Mouse (Mus musculus) layer of hippocampus, adult 18-20 months (tissue): ENCODE data around the gene Olfr67. TPM values are rescaled to one million over a fixed set of nuclear protein-coding genes. Genes with fewer than 3 reads are reported as not detected.
"Not testable (repeated sequence)": the region's sequence is repeated elsewhere in the genome, so short reads cannot be mapped to it uniquely, and the experiment has no call there.

ENCODE experiments used
- DNase-seq, 2 experiments: peaks; one replicate each; pipeline ENCODE4 v3.0.0; 2022; ENCODE audit warnings: low spot score in 2 of 2
- total RNA-seq, 2 experiments: library from RNA; stranded (reverse); gene quantifications; 2 replicates each; pipeline ENCODE4 v1.2.3; 2021

Olfr67 gene
- total RNA-seq, 2 experiments from 2014 or later: not detected

DNA sequence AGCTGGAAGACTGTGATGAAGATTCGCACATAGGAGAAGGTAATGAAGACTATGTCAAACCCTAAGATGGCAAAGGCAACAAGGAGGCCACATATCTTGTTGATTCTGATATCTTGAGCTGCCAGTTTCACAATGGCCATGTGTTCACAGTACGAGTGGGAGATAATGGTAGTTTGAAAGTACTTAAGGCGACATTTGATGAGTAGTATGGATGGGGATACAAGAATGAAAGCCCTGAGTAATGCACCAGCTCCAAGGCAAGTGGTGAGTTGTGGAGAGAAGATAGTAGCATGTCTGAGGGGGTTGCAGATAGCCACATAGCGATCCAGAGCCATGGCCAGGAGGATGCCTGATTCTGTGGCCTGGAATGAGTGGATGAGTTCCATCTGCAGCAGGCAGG is 14.0 kb downstream of the Olfr67 start:
- not testable (repeated sequence) for DNase-seq

DNA sequence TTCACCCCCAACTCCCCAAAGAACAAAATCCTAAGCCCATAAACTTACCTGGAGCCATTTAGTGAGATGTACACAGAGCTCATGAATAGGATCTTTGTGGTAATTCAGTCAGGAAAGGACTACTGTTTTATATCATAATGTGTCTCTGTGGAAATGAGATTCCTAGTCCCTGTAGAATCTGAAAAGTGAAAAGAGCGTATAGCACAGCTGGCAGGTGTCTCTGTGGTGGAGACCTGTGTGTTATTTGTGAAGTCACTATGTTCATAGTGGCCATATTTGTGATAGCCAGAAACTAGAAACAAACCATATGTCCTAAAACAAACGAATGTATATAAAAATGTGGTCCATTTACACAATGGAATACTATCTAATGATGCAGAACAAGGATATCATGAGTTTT is 20.1 kb downstream of the Olfr67 start, which contains the start of gene Olfr69:
Gene Olfr69 (minus strand): TSS at position 101 of the 400 bp plus-strand sequence.
- no peak for DNase-seq

DNA sequence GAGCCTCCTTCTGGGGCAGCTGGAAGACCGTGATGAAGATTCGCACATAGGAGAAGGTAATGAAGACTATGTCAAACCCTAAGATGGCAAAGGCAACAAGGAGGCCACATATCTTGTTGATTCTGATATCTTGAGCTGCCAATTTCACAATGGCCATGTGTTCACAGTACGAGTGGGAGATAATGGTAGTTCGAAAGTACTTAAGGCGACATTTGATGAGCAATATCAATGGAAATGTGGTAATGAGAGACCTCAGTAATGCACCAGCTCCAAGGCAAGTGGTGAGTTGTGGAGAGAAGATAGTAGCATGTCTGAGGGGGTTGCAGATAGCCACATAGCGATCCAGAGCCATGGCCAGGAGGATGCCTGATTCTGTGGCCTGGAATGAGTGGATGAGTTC is 23.9 kb downstream of the Olfr67 start:
- DNase-seq: not testable (repeated sequence)

DNA sequence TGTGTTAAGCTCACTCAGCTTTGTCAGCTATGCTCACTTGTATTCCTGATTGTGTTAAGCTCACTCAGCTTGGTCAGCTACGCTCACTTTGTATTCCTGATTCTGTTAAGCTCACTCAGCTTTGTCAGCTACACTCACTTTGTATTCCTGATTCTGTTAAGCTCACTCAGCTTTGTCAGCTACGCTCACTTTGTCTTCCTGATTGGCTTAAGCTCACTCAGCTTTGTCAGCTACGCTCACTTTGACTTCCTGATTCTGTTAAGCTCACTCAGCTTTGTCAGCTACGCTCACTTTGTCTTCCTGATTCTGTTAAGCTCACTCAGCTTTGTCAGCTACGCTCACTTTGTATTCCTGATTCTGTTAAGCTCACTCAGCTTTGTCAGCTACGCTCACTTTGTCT is 29.4 kb downstream of the Olfr67 start:
- DNase-seq: not testable (repeated sequence)

DNA sequence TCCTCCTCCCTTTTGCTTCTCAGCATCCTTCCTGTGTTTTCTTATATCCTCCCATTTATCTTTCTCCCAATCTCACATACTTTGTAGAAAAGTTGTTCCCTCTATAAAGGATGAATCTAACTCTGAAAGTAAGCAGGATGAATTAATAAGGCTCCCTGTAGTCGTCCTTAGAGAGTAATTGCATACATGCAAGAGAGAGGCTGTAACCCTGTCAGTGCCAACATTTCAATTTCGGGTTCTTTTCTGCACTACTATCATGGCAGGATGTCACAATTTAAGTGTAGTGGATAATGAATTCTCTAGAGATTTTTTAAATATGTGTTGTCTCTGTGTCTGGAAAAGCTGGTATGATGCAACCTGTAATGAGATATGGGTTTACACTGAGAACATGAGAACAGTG is 34.4 kb downstream of the Olfr67 start, which contains the start of gene Olfr630:
Gene Olfr630 (minus strand): TSS at position 101 of the 400 bp plus-strand sequence.
- no peak for DNase-seq

DNA sequence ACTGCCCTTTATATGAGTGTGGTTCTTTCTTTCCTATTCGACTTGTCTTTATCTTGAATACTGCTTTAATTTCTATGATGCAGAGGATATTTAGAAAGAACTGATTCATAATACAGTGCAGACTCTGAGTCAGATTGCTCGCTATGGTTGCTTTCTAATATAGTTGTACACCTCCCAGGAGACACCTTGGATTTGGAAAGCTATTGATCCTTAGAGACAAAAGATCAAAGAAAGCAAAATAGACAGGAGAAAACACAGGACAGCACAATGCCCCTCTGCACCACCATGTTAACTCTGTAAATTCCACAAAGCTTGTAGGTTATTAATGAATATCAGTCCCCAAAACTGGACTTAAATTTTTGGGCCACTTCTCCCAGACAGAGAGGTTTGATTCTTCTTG is 46.8 kb downstream of the Olfr67 start, which contains the start of gene Olfr629:
Gene Olfr629 (minus strand): TSS at position 101 of the 400 bp plus-strand sequence.
- DNase-seq: no peak

Other genes with a start within 250 kb of the Olfr67 start
- gene Olfr612, start 249.1 kb downstream of the Olfr67 start, total RNA-seq: not detected
- not detected for gene Olfr613, start 243.7 kb downstream of the Olfr67 start, total RNA-seq
- not detected for gene Olfr615, start 235.7 kb downstream of the Olfr67 start, total RNA-seq
- gene Olfr616, start 222.7 kb downstream of the Olfr67 start, total RNA-seq: not detected
- not detected for gene Olfr617, start 218.8 kb downstream of the Olfr67 start, total RNA-seq
- not detected for gene Olfr618, start 201.7 kb downstream of the Olfr67 start, total RNA-seq
- gene Olfr619, start 191.2 kb downstream of the Olfr67 start, total RNA-seq: not detected
- not detected for gene Olfr620, start 179.3 kb downstream of the Olfr67 start, total RNA-seq
- not detected for gene Olfr622, start 149.1 kb downstream of the Olfr67 start, total RNA-seq
- not detected for gene Olfr623, start 128.1 kb downstream of the Olfr67 start, total RNA-seq
- gene Olfr624, start 120.6 kb downstream of the Olfr67 start, total RNA-seq: under 1 TPM in 1 of 2 experiments, not detected in 1; 0.05 TPM
- not detected for gene Olfr625-ps1, start 109.1 kb downstream of the Olfr67 start, total RNA-seq
- not detected for gene Olfr243, start 77.2 kb downstream of the Olfr67 start, total RNA-seq
- not detected for gene Olfr628, start 61.4 kb downstream of the Olfr67 start, total RNA-seq
- not detected for gene Olfr629, start 46.9 kb downstream of the Olfr67 start, total RNA-seq
- gene Olfr630, start 34.5 kb downstream of the Olfr67 start, total RNA-seq: not detected
- gene Olfr69, start 20.2 kb downstream of the Olfr67 start, total RNA-seq: not detected
- not detected for gene Olfr68, start 12.1 kb downstream of the Olfr67 start, total RNA-seq
- 10 to 100 TPM; 26.0 to 31.8 TPM for gene Hbb-bt, start 22.2 kb upstream of the Olfr67 start, total RNA-seq
- 100 to 1,000 TPM; 267 to 283 TPM for gene Hbb-bs, start 36.3 kb upstream of the Olfr67 start, total RNA-seq
- not detected for gene Hbb-bh2, start 48.7 kb upstream of the Olfr67 start, total RNA-seq
- gene Hbb-bh1, start 51.3 kb upstream of the Olfr67 start, total RNA-seq: not detected
- not detected for gene Hbb-y, start 61.4 kb upstream of the Olfr67 start, total RNA-seq
- gene Olfr66, start 94.4 kb upstream of the Olfr67 start, total RNA-seq: not detected
- gene Olfr64, start 102.7 kb upstream of the Olfr67 start, total RNA-seq: not detected
- not detected for gene Olfr65, start 111.7 kb upstream of the Olfr67 start, total RNA-seq
- gene Olfr631, start 137.0 kb upstream of the Olfr67 start, total RNA-seq: not detected
- not detected for gene Olfr632, start 142.5 kb upstream of the Olfr67 start, total RNA-seq
- not detected for gene Olfr633, start 152.6 kb upstream of the Olfr67 start, total RNA-seq
- under 1 TPM in 1 of 2 experiments, not detected in 1; 0.05 TPM for gene Olfr635, start 179.3 kb upstream of the Olfr67 start, total RNA-seq
- not detected for gene Olfr638, start 206.9 kb upstream of the Olfr67 start, total RNA-seq
- under 1 TPM in 1 of 2 experiments, not detected in 1; 0.05 TPM for gene Olfr639, start 225.5 kb upstream of the Olfr67 start, total RNA-seq
- not detected for gene Olfr640, start 233.8 kb upstream of the Olfr67 start, total RNA-seq
- not detected for gene Olfr641, start 243.6 kb upstream of the Olfr67 start, total RNA-seq